ENCODE assay signal across 26 mouse cellular contexts in the genomic region with DNA sequence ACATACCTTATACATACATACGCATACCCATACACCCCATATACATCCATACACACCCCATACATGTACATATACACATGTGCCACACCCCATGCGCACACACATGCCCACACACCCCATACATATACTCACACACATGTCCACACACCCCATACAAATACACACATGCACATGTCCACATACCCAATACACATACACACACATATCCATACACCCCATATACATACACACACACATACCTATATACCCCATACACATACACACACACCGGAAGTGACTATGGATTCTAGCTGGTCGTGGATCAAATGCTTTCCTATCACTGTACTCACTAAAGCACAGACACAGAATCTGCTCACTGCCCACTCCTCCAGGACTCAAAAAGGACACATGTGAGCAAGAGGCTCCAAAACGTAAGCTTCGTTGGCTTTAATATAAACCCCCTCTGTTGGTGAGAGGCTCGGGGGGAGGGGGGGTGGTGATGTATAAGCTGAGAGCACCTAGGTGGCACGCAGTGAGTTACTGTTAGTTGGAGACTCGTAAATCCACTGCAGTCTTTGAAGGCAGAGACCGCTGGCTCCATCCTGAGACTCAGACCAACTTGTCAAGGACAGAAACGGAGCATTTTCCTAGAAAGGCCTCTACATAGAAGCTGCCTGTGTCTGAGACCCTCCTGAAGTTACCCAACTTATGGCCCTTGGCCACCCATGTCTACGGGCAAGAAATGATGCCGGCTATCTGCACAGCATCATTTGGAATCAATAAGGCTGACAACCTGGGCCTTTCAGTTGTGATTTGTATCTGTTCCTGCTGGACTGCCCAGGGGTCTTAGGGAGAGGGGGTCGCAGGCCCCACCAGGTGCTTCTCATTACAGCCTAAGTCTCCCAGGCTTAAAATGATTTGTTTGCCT. TPM values are rescaled to one million over a fixed set of nuclear protein-coding genes. Genes with fewer than 3 reads are reported as not detected.
DNase-seq lines count a peak whose midpoint lies in the region; ATAC-seq lines count a peak whose summit lies in the region.
"Had no signal": no experiment of that assay in that cellular context is flagged by ENCODE, and none has a peak within 500 bp of the region (broad histone marks: within the 10 kb centered on the region; RNA-seq: fewer than 3 reads in every experiment).

No protein-coding gene starts in this region.

- H3K4me2 ChIP-seq in neural tube, embryonic 11.5 days (ENCODE audit: low read depth): no peak overlapping the region
- H3K4me2 ChIP-seq: forebrain, embryonic 13.5 days; liver, embryonic 12.5 days; lung, embryonic 15.5 days; midbrain, embryonic 13.5 days had no signal

- no peak overlapping the region for H3K4me3 ChIP-seq in neural tube, embryonic 11.5 days (ENCODE audit: low read depth, low read length)
- H3K4me3 ChIP-seq in heart, embryonic 10.5 days: no peak overlapping the region
- H3K4me3 ChIP-seq: forebrain, embryonic 13.5 days; layer of hippocampus, adult 2 months; liver, embryonic 12.5 days; lung, embryonic 15.5 days; midbrain, embryonic 13.5 days; myocyte had no signal

- intact Hi-C loops in gastrocnemius, postnatal 36 days (cut with DNase I): no loop called here

- DNase-seq in embryo, embryonic 10 days (ENCODE audit: low spot score): peak; percentile 47
- no peak for DNase-seq in embryo, embryonic 9.5 days (ENCODE audit: extremely low spot score)
- peak; percentile 47 for DNase-seq in embryo, embryonic 11.5 days (ENCODE audit: low read depth, low spot score)
- DNase-seq in hindlimb bud, embryonic 11.5 days (ENCODE audit: extremely low spot score, low read depth, low spot score): peak; percentile 84
- peak; percentile 26 for DNase-seq in neural tube, embryonic 11.5 days (ENCODE audit: low spot score)
- DNase-seq in heart, embryonic 10.5 days (ENCODE audit: low spot score): no peak
- no peak for DNase-seq in kidney, adult 11 months
- no peak for DNase-seq in gastrocnemius, postnatal 36 days
- DNase-seq: cerebellum, adult 18-20 months; cerebellum, postnatal 36 days; gastrocnemius, postnatal 14 days; kidney, adult 18-20 months; kidney, postnatal 10 days; retina, postnatal 1 day; right cerebral cortex, postnatal 4 days had no signal

- no peaks in the 10 kb centered on the region for H3K9me3 ChIP-seq in neural tube, embryonic 11.5 days (ENCODE audit: control insufficient read depth, low read length)
- H3K9me3 ChIP-seq in heart, embryonic 10.5 days: no peaks in the 10 kb centered on the region
- H3K9me3 ChIP-seq: forebrain, embryonic 13.5 days; liver, embryonic 12.5 days; lung, embryonic 15.5 days; midbrain, embryonic 13.5 days had no signal

- no peak overlapping the region for H3K27ac ChIP-seq in neural tube, embryonic 11.5 days (ENCODE audit: low read depth, low read length)
- no peak overlapping the region for H3K27ac ChIP-seq in heart, embryonic 10.5 days
- H3K27ac ChIP-seq: forebrain, embryonic 13.5 days; layer of hippocampus, adult 2 months; liver, embryonic 12.5 days; lung, embryonic 15.5 days; macrophage; midbrain, embryonic 13.5 days; stomach, postnatal 0 days had no signal

- no peak overlapping the region for H3K9ac ChIP-seq in neural tube, embryonic 11.5 days (ENCODE audit: low read length)
- H3K9ac ChIP-seq: forebrain, embryonic 13.5 days; liver, embryonic 12.5 days; lung, embryonic 15.5 days; midbrain, embryonic 13.5 days had no signal

- H3K4me1 ChIP-seq in neural tube, embryonic 11.5 days (ENCODE audit: control insufficient read depth, insufficient read depth, low read length): no peaks in the 10 kb centered on the region
- no peaks in the 10 kb centered on the region for H3K4me1 ChIP-seq in heart, embryonic 10.5 days
- H3K4me1 ChIP-seq: forebrain, embryonic 13.5 days; liver, embryonic 12.5 days; lung, embryonic 15.5 days; midbrain, embryonic 13.5 days had no signal

- 61% methylated on average over 14 of the region's 14 CpGs for WGBS in neural tube, embryonic 11.5 days
- WGBS in heart, embryonic 10.5 days: 76% methylated on average over 14 of the region's 14 CpGs

- ATAC-seq in neural tube, embryonic 11.5 days (ENCODE audit: insufficient read depth, low FRiP score, low TSS enrichment): no peak
- ATAC-seq: CD4-positive, CD25-positive, alpha-beta regulatory T cell, adult 4 months; forebrain, embryonic 13.5 days; hindbrain, embryonic 16.5 days; liver, embryonic 12.5 days; midbrain, embryonic 13.5 days; Patski had no signal

- H3K27me3 ChIP-seq in neural tube, embryonic 11.5 days (ENCODE audit: control insufficient read depth, insufficient read depth, low read length): no peaks in the 10 kb centered on the region
- H3K27me3 ChIP-seq in heart, embryonic 10.5 days (ENCODE audit: insufficient read depth, poor library complexity, severe bottlenecking): peaks cover 3% of the 10 kb centered on the region; the same call in 1 of the 2 replicates
- H3K27me3 ChIP-seq: forebrain, embryonic 13.5 days; liver, embryonic 12.5 days; lung, embryonic 15.5 days; midbrain, embryonic 13.5 days; Patski had no signal

- H3K36me3 ChIP-seq in neural tube, embryonic 11.5 days (ENCODE audit: control insufficient read depth, insufficient read depth, low read length): no peaks in the 10 kb centered on the region
- no peaks in the 10 kb centered on the region for H3K36me3 ChIP-seq in heart, embryonic 10.5 days
- H3K36me3 ChIP-seq: liver, embryonic 12.5 days; lung, embryonic 15.5 days; midbrain, embryonic 13.5 days had no signal

RNA-seq across cellular contexts. Expression of a gene that starts 45.9 kb away (rescaled TPM):
- 18.4 and 21.1 TPM in 2 replicates for polyA plus RNA-seq in neural tube, embryonic 11.5 days (2014; fragmentation: Nextera tagmentation; extraction: Ambion mirVana)
- polyA plus RNA-seq in heart, embryonic 10.5 days (2016; fragmentation: Nextera tagmentation; extraction: Ambion mirVana): 5.1 and 28.3 TPM in 2 replicates
- total RNA-seq in gastrocnemius, postnatal 36 days (2021): 1 to 10 TPM; 2.6 to 2.7 TPM

Comparison
In these comparisons a context has a peak if more than half of its experiments do, and no peak if none do; other contexts are left out.
1. DNase-seq: peak in embryo, embryonic 10 days (single experiment), embryo, embryonic 11.5 days (single experiment), hindlimb bud, embryonic 11.5 days (single experiment) and neural tube, embryonic 11.5 days (single experiment); none in embryo, embryonic 9.5 days (single experiment), heart, embryonic 10.5 days (single experiment), kidney, adult 11 months (single experiment) and gastrocnemius, postnatal 36 days (0 of 2).